Mouse (Mus musculus) forebrain, postnatal 0 days (tissue): ENCODE measurements at regions not wholly inside any gene's neighbourhood (a gene's known extent, or its start where the extent isn't known, plus 50 kb on each side); places are given as distances from the start of the nearest gene placed in this dataset.

Experiments
- ATAC-seq: fragments of 200-750 bp; cut with Nextera tagmentation; 2 replicates; pipeline ENCODE4 v1.8.0; 2017; ENCODE audit warnings: mild to moderate bottlenecking, moderate library complexity
- DNase-seq: peaks from one replicate; pipeline ENCODE4 v3.0.0-alpha.2; 2015
- H3K27ac ChIP-seq: fragments of 300-500 bp; sonication (generic); 2 replicates; pipeline ENCODE4 v1.5.1; 2014; ENCODE audit warnings: low read depth, mild to moderate bottlenecking, antibody characterized with exemption, low read length, moderate library complexity, mixed read lengths
- H3K27me3 ChIP-seq: fragments of 300-500 bp; sonication (generic); 2 replicates; pipeline ENCODE4 v1.6.1; 2014; ENCODE audit warnings: mild to moderate bottlenecking, low read length, mixed read lengths; ENCODE audit not compliant: insufficient read depth
- H3K36me3 ChIP-seq: fragments of 300-500 bp; sonication (generic); 2 replicates; pipeline ENCODE4 v1.6.1; 2014; ENCODE audit warnings: mild to moderate bottlenecking, moderate library complexity; ENCODE audit not compliant: insufficient read depth
- H3K4me1 ChIP-seq: fragments of 300-500 bp; sonication (generic); 2 replicates; pipeline ENCODE4 v1.6.1; 2014; ENCODE audit warnings: antibody characterized with exemption; ENCODE audit not compliant: insufficient read depth
- H3K4me2 ChIP-seq: fragments of 300-500 bp; sonication (generic); 2 replicates; pipeline ENCODE4 v1.6.1; 2014; ENCODE audit warnings: low read depth, mild to moderate bottlenecking, moderate library complexity
- H3K4me3 ChIP-seq: fragments of 300-500 bp; sonication (generic); 2 replicates; pipeline ENCODE4 v1.5.1; 2014; ENCODE audit warnings: low read depth, low read length, mixed read lengths
- H3K9ac ChIP-seq: fragments of 300-500 bp; sonication (generic); 2 replicates; pipeline ENCODE4 v1.6.1; 2014; ENCODE audit warnings: mild to moderate bottlenecking
- H3K9me3 ChIP-seq: fragments of 300-500 bp; sonication (generic); 2 replicates; pipeline ENCODE4 v1.6.1; 2016; ENCODE audit warnings: low read length
- CTCF ChIP-seq: sonication (generic); IDR thresholded peaks from 2 replicates; pipeline ENCODE4 v1.5.1; 2016; ENCODE audit warnings: antibody characterized with exemption, control low read depth, low read depth
- WGBS: fragments of 180-500 bp; shearing (Covaris S2); extraction: QIAGEN DNeasy Blood & Tissue Kit; methylation state at CpG from one replicate; pipeline ENCODE4 v1.1.7; 2014; 5-methylcytosine and 5-hydroxymethylcytosine counted together

DNA sequence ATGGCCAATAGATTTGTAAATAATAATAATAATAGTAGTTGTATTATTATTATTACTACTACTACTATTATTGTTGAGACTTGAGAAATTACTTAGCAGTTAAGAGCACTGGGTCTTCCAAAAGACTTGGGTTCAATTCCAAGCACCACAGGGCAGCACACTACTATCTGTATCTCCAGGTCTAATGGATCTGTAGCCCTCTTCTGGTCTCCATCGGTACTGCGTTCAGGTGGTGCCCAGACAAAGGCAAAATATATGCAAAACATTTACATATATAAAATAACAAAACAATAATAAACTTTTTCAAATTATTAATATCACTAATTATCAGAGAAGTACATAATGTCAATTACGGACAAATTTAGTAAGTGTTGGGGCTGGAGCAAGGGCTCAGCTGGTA, 69.1 kb upstream of the Rad23b start:
- TF ChIP-seq CTCF, result 0 out of 2 replicates have a peak, but pooled peaks have one; percentile 13
- DNase-seq (no peak), ATAC-seq (no peak)
- H3K27me3 ChIP-seq, result no peaks in the 10 kb centered on the region
- H3K9ac ChIP-seq, result no peak overlapping the region
- H3K36me3 ChIP-seq, result no peaks in the 10 kb centered on the region
- no peaks in the 10 kb centered on the region for H3K4me1 ChIP-seq
- WGBS, result 83% methylated on average over 3 of the region's 3 CpGs
- H3K4me2 ChIP-seq, result no peak overlapping the region
- H3K4me3 ChIP-seq, result no peak overlapping the region
- no peak overlapping the region for H3K27ac ChIP-seq
- H3K9me3 ChIP-seq, result no peaks in the 10 kb centered on the region

DNA sequence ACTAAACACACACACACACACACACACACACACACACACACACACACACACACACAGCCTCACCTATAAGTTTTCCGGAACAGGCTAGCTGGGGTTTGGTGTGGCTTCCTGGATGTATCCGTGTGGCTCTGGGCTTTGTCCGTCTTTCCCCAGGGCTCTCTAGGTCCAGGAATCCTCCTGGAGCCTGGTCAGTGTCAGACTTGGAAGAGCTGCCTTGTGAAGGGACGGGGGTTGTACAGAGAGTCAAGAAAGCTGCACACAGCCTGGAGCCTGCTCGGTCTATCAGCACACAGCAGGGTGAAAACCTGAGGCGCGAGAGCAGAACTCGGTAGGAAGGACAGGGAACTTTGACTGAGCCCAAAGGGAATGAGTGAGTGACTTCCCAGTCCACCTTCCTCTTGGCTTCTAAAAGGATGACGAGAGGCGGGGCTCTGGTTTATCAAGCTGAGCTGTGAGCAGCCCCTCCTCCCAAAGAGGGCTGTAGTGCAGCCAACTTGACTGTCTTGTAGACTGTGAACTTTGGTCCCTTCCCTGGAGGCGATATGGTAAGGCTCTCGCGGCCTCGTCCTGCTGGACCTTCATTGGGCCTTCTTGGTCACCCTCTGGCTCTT, 68.3 kb upstream of the Rad23b start:
- DNase-seq (no peak), ATAC-seq (no peak)
- Histone ChIP-seq H3K27me3 (no peaks in the 10 kb centered on the region), H3K27ac (no peak overlapping the region), H3K36me3 (no peaks in the 10 kb centered on the region), H3K9ac (no peak overlapping the region), H3K9me3 (no peaks in the 10 kb centered on the region), H3K4me2 (no peak overlapping the region), H3K4me1 (no peaks in the 10 kb centered on the region), H3K4me3 (no peak overlapping the region)
- WGBS, result 81% methylated on average over 14 of the region's 14 CpGs
- no peak for TF ChIP-seq CTCF

DNA sequence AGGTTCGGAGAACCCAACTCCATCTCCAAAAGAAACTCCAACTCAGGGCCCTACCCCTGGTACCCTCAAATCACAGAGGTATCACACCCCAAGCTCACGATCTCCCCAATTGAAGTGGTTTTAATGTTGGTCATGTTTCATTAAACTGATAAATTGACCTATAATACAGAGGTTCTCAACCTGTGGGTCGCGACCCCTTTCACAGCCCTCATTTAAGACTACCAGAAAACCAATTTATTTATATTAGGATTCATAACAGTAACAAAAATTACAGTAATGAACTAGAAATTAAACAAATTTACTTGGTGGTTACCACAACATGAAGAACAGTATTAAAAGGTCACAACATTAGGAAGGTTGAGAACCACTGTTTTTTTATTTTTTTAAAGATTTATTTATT, 67.4 kb upstream of the Rad23b start:
- Histone ChIP-seq H3K4me1 (no peaks in the 10 kb centered on the region), H3K9me3 (no peaks in the 10 kb centered on the region), H3K9ac (no peak overlapping the region), H3K4me3 (no peak overlapping the region), H3K4me2 (no peak overlapping the region), H3K27ac (no peak overlapping the region), H3K36me3 (no peaks in the 10 kb centered on the region), H3K27me3 (no peaks in the 10 kb centered on the region)
- WGBS, result 95% methylated on average over 4 of the region's 4 CpGs
- ATAC-seq, result no peak
- TF ChIP-seq CTCF, result no peak
- DNase-seq, result no peak

DNA sequence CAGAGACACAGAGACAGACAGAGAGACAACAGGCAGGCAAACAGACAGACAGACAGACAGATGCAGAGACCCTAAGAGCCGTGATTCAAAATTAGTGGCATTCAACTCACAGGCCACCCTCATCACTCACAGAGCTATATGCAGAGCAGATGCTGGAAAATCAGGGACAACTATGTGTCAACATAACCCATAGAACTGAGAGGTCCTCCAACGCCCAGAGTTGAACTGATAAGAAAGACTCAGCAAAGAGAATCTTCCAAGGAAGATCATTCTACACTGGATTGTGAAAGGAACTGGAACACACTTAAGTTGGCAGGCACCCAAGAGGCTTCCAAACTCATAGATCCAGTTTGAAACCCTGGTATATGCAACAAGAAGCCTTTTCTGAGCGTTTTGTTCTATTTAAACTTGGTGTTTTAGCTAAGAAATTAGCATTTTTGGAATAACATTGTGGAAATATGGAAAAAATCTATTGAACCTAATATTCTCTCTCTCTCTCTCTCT, 65.1 kb upstream of the Rad23b start:
- no peak for ATAC-seq

DNA sequence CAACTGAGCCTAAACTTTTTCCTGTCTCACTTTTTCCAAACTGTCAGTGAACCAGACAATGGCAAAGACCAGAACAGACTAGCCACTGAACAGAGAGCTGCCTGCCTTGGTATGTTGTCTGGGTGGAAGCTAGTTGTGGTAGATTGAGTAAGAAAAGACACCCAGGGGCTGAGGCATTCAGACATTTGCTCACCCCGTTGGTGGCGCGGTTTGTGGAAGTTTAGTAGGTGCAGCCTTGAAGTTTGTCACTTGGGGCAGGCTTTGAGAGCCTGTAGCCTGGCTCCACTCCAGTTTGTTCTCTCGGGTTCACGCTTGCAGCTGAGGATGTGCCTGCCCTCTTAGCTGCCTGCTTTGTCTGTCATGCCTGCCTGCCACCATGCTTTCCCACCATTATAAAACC, 64.2 kb upstream of the Rad23b start:
- no peak for TF ChIP-seq CTCF
- Histone ChIP-seq H3K9me3 (no peaks in the 10 kb centered on the region), H3K9ac (no peak overlapping the region), H3K4me1 (no peaks in the 10 kb centered on the region), H3K36me3 (no peaks in the 10 kb centered on the region), H3K4me3 (no peak overlapping the region), H3K27me3 (no peaks in the 10 kb centered on the region), H3K4me2 (no peak overlapping the region), H3K27ac (no peak overlapping the region)
- no peak for ATAC-seq
- DNase-seq, result no peak
- 32% methylated on average over 5 of the region's 5 CpGs for WGBS

More for the DNA sequence above, 65.1 kb upstream of the Rad23b start:
- Histone ChIP-seq H3K4me3 (no peak overlapping the region), H3K27ac (no peak overlapping the region), H3K4me1 (no peaks in the 10 kb centered on the region), H3K9me3 (no peaks in the 10 kb centered on the region), H3K36me3 (no peaks in the 10 kb centered on the region), H3K27me3 (no peaks in the 10 kb centered on the region), H3K9ac (no peak overlapping the region), H3K4me2 (no peak overlapping the region)
- 72% methylated on average over 3 of the region's 3 CpGs for WGBS
- DNase-seq, result no peak
- no peak for TF ChIP-seq CTCF

DNA sequence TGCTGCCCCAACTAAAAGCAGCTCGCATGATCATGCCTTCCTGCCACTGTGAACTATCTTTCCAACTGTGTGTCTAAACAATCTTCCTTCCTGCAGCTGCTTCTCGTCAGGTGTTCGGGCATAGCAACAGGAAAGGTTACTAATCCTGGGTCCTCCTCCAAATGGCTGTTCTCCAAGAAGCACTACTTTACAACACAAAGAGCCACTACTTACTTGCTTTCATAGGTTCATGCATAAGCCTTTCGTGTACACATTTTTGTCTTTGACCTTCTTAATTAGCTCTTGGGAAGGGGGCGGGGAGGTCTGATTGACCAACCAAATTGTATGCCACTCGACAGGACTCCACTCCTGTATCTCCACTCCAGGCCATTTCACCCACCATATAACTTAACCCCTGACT, 61.4 kb upstream of the Rad23b start:
- Histone ChIP-seq H3K4me1 (0 out of 2 replicates have a peak, but pooled peaks cover 4% of the 10 kb centered on the region), H3K9me3 (no peaks in the 10 kb centered on the region), H3K4me2 (no peak overlapping the region), H3K27ac (no peak overlapping the region), H3K9ac (no peak overlapping the region), H3K27me3 (no peaks in the 10 kb centered on the region), H3K36me3 (no peaks in the 10 kb centered on the region), H3K4me3 (no peak overlapping the region)
- WGBS, result 45% methylated on average over 6 of the region's 6 CpGs
- no peak for TF ChIP-seq CTCF
- ATAC-seq, result no peak
- no peak for DNase-seq

DNA sequence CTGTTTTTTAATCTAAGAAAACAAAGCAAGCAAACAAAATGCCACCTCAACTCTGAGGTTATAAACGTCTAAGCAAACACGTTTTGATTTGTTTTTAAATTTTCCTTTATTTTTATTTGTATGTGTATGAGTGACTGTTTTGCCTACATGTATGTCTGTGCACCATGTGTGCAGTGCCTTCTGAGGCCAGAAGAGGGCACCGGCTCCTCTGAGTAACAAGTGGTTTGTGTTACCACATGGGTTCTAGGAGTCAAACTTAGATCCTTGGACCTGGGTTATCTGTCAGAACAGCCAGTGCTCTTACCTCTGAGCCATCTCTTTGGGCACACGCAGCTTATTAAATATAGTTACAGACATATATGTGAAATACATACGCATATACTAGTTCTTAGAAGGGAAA, 57.6 kb upstream of the Rad23b start:
- no peak overlapping the region for H3K9ac ChIP-seq
- no peaks in the 10 kb centered on the region for H3K36me3 ChIP-seq
- no peak overlapping the region for H3K27ac ChIP-seq
- WGBS, result 88% methylated on average over 5 of the region's 5 CpGs
- no peak overlapping the region for H3K4me2 ChIP-seq
- peak; percentile 59 for TF ChIP-seq CTCF
- ATAC-seq (no peak), DNase-seq (peak; percentile 20)
- no peaks in the 10 kb centered on the region for H3K9me3 ChIP-seq
- H3K27me3 ChIP-seq, result no peaks in the 10 kb centered on the region
- 0 out of 2 replicates have a peak, but pooled peaks cover 6% of the 10 kb centered on the region for H3K4me1 ChIP-seq
- no peak overlapping the region for H3K4me3 ChIP-seq
